Mouse (Mus musculus) lung, embryonic 15.5 days (tissue): Measurements from ENCODE around the gene Pard3. TPM values are rescaled to one million over a fixed set of nuclear protein-coding genes. Genes with fewer than 3 reads are reported as not detected.

Experiments used
- ATAC-seq: fragments of 200-750 bp; cut with Nextera tagmentation; 2 replicates; pipeline ENCODE4 v1.8.0; 2017; ENCODE audit warnings: moderate number of reproducible peaks, borderline replicate concordance; ENCODE audit not compliant: low FRiP score, low TSS enrichment; ENCODE audit errors: extremely low read depth
- H3K27ac ChIP-seq: fragments of 300-500 bp; sonication (generic); 2 replicates; pipeline ENCODE4 v1.5.1; 2015; ENCODE audit warnings: moderate library complexity, mild to moderate bottlenecking, inconsistent platforms
- H3K27me3 ChIP-seq: fragments of 300-500 bp; sonication (generic); 2 replicates; pipeline ENCODE4 v1.6.1; 2015; ENCODE audit warnings: inconsistent platforms
- H3K36me3 ChIP-seq: fragments of 300-500 bp; sonication (generic); 2 replicates; pipeline ENCODE4 v1.6.1; 2015; ENCODE audit warnings: inconsistent platforms
- H3K4me1 ChIP-seq: fragments of 300-500 bp; sonication (generic); 2 replicates; pipeline ENCODE4 v1.6.1; 2015; ENCODE audit warnings: inconsistent platforms
- H3K4me2 ChIP-seq: fragments of 300-500 bp; sonication (generic); 2 replicates; pipeline ENCODE4 v1.6.1; 2015; ENCODE audit warnings: inconsistent platforms, mild to moderate bottlenecking, moderate library complexity
- H3K4me3 ChIP-seq: fragments of 300-500 bp; sonication (generic); 2 replicates; pipeline ENCODE4 v1.5.1; 2015; ENCODE audit warnings: mild to moderate bottlenecking, inconsistent platforms
- H3K9ac ChIP-seq: fragments of 300-500 bp; sonication (generic); 2 replicates; pipeline ENCODE4 v1.6.1; 2015; ENCODE audit warnings: inconsistent platforms
- H3K9me3 ChIP-seq: fragments of 300-500 bp; sonication (generic); 2 replicates; pipeline ENCODE4 v1.6.1; 2016; ENCODE audit warnings: inconsistent platforms
- WGBS: fragments of 180-500 bp; shearing (Covaris S2); methylation state at CpG from one replicate; pipeline ENCODE4 v1.1.7; 2015; 5-methylcytosine and 5-hydroxymethylcytosine counted together
- polyA plus RNA-seq: library from polyadenylated mRNA; unstranded; fragments of >200 nt; fragmentation: Nextera tagmentation; extraction: Ambion mirVana; gene quantifications from 2 replicates; pipeline ENCODE4 v1.2.1, GENCODE M21; 2015

Gene Pard3
- polyA plus RNA-seq, 1 experiment from 2014 or later = 21.9 TPM

DNA sequence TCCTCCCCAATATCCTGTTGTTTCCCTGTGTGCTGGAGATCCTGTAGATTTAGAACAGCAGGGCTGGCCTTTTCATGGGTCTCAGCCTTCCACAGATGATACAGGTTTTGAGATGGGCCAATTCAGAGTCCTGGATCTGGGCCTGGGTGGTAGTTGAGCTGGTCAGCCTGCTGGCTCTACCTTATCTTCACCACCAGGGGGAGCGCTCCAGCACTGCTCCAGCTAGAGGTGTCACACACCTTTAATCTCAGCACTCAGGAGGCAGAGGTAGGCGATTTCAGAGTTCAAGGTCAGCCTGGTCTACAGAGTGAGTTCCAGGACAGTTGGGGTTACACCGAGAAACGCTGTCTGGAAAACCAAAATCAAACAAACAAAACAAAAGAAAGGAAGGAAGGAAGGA, 525.6 kb downstream of the Pard3 start:
- no peak overlapping the region for H3K4me3 ChIP-seq
- peak; percentile 39; the same call in 1 of the 2 replicates for ATAC-seq
- H3K9me3 ChIP-seq = no peaks in the 10 kb centered on the region
- no peaks in the 10 kb centered on the region for H3K36me3 ChIP-seq
- no peak overlapping the region for H3K9ac ChIP-seq
- 39% methylated on average over 4 of the region's 4 CpGs for WGBS
- H3K27me3 ChIP-seq = no peaks in the 10 kb centered on the region
- no peak overlapping the region for H3K27ac ChIP-seq
- H3K4me1 ChIP-seq = peaks cover 5% of the 10 kb centered on the region; the same call in 1 of the 2 replicates
- no peak overlapping the region for H3K4me2 ChIP-seq

DNA sequence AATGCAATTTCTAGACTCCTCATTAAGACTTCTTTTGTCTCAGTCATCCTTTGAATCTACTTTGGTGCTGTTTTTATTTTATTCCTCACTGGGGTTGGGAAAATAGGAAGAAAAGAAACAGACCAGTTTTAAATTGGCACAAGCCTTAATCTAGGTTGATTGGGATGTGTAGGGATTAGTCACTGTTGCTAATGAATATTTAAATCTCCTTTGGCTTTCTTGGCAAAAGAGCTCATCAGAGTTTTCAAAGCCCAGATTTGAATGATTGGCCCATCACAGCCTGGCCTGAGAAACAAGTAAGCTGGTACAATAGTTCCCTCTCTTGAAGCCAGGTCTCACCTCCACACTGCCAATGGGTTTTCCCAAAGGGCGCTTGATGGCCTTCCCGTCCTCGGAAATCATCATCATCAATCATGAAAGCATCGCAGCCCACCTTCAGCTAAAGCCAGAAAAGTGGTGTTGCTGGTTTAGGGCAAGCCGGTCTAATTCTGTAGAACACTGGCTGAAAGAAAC, 527.0 kb downstream of the Pard3 start:
- H3K4me3 ChIP-seq = no peak overlapping the region
- no peaks in the 10 kb centered on the region for H3K27me3 ChIP-seq
- H3K27ac ChIP-seq = no peak overlapping the region
- no peak overlapping the region for H3K9ac ChIP-seq
- H3K4me2 ChIP-seq = no peak overlapping the region
- H3K9me3 ChIP-seq = no peaks in the 10 kb centered on the region
- 82% methylated on average over 5 of the region's 5 CpGs for WGBS
- no peaks in the 10 kb centered on the region for H3K36me3 ChIP-seq
- H3K4me1 ChIP-seq = peaks cover 5% of the 10 kb centered on the region; the same call in 1 of the 2 replicates
- ATAC-seq = no peak

DNA sequence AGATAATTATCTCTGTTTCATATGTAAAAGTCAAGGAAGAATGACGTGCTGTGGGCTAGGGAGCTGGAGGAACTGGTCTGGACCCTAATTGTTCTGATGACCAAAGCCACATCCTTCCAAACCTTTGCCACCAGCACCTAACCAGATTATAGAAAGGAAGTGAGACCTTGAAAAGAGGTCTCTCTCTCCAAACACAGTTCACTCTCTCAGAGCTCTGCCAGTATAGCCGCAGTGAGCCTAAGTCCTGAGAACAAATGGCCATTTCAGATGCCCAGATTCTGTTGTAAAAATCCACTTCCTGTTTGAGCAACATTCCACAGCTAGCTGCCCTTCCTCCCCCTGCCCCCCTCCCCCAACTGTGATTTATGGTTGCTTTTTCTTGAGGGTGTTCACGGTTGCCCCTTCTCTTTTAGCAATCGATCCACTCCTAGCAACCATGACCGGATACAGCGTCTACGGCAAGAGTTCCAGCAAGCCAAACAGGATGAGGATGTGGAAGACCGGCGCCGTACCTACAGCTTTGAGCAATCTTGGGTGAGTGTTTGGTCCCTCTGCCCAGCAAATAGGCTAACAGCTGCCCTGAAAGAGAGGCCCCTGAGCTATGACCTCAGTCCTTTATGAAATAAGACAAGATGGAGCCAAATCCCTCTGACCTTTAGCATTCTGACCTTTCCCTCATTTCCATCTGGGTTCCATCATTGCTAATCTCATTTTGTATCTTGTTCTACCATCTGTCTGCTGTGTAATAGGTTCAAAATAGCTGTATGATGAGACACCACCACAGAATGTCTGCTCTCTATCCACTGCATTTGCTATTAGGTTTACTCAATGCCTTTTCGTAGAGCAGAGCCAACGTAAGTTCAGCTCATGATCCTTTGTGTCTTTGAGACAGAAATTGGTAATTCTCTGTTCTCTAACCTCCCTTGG, 529.2 kb downstream of the Pard3 start:
- Histone ChIP-seq H3K27ac (no peak overlapping the region), H3K9me3 (no peaks in the 10 kb centered on the region), H3K4me1 (peaks cover 5% of the 10 kb centered on the region; the same call in 1 of the 2 replicates), H3K36me3 (no peaks in the 10 kb centered on the region), H3K4me3 (no peak overlapping the region), H3K9ac (no peak overlapping the region), H3K27me3 (no peaks in the 10 kb centered on the region), H3K4me2 (no peak overlapping the region)
- 69% methylated on average over 12 of the region's 12 CpGs for WGBS
- no peak for ATAC-seq

GRCm38 (mm10) chr8:127600641-127601040, 536.9 kb downstream of the Pard3 start:
- Histone ChIP-seq H3K4me3 (no peak overlapping the region), H3K27me3 (no peaks in the 10 kb centered on the region), H3K9ac (no peak overlapping the region), H3K36me3 (peaks cover 4% of the 10 kb centered on the region; the same call in 1 of the 2 replicates), H3K4me2 (no peak overlapping the region), H3K27ac (no peak overlapping the region), H3K4me1 (no peaks in the 10 kb centered on the region), H3K9me3 (no peaks in the 10 kb centered on the region)
- ATAC-seq = no peak
- 87% methylated on average over 2 of the region's 2 CpGs for WGBS

GRCm38 (mm10) chr8:127603062-127603461, 539.4 kb downstream of the Pard3 start:
- Histone ChIP-seq H3K4me3 (no peak overlapping the region), H3K9ac (no peak overlapping the region), H3K4me1 (no peaks in the 10 kb centered on the region), H3K27me3 (no peaks in the 10 kb centered on the region), H3K4me2 (no peak overlapping the region), H3K9me3 (no peaks in the 10 kb centered on the region), H3K27ac (no peak overlapping the region), H3K36me3 (peaks cover 4% of the 10 kb centered on the region; the same call in 1 of the 2 replicates)
- 91% methylated on average over 15 of the region's 15 CpGs for WGBS
- ATAC-seq = no peak

DNA sequence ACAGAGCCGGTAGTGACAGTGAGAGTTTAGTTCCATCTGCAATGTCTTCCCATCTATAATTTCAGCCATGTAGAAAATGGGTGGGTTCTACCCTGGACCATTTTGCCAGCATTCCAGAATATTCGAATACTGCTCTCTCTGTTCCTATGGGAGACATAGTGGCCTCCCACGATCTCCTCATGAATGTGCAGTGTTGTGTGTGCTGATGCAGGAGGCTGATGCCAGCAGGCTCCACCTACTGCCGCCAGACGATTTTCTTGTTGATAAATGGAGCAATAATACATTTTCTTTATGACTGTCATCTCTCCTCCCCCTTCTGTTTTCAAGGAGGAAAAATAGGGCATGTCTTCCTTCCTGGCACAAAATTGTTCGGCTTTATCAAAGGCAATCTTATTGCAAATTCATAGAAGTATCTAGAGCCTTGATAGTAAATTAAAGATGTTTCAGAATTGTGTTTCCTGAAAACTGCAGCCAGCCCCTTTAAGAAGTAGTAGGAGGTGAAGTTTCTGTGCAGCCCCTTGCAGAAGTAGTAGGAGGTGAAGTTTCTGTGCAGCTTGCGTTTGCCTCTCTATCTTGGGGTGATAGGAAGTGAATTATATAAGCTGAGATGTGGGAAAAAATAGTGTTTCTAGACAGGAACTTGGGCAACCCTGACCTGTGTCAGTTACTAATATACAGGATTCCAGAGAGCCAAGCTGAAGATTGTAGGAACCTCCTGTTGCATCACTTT, 545.0 kb downstream of the Pard3 start:
- H3K27me3 ChIP-seq = no peaks in the 10 kb centered on the region
- H3K4me3 ChIP-seq = no peak overlapping the region
- H3K36me3 ChIP-seq = no peaks in the 10 kb centered on the region
- H3K4me1 ChIP-seq = no peaks in the 10 kb centered on the region
- WGBS = 64% methylated on average over 7 of the region's 7 CpGs
- no peaks in the 10 kb centered on the region for H3K9me3 ChIP-seq
- no peak for ATAC-seq
- H3K9ac ChIP-seq = no peak overlapping the region
- H3K27ac ChIP-seq = no peak overlapping the region
- no peak overlapping the region for H3K4me2 ChIP-seq

DNA sequence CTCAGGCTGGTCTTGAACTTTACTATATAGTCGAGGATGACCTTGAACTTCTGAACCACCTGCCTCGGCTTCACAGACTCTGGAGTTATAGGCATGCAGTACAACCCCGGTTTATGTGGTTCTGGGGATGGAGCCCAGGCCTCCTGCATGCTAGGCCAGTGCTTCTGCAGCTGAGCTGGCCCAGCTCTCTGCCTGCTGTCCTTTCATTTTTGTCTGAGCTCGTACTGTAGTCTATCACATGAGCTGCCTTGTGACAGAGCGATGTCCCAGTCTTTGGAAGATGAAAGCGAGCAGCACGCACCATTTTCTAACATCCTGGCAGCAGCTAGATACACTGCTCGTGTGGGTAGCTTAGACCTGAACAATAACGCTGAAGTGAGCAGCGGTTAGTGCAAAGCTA, 545.6 kb downstream of the Pard3 start:
- H3K27me3 ChIP-seq = no peaks in the 10 kb centered on the region
- no peaks in the 10 kb centered on the region for H3K4me1 ChIP-seq
- 78% methylated on average over 10 of the region's 10 CpGs for WGBS
- no peak for ATAC-seq
- H3K36me3 ChIP-seq = no peaks in the 10 kb centered on the region
- no peak overlapping the region for H3K9ac ChIP-seq
- H3K4me2 ChIP-seq = no peak overlapping the region
- H3K27ac ChIP-seq = no peak overlapping the region
- no peaks in the 10 kb centered on the region for H3K9me3 ChIP-seq
- no peak overlapping the region for H3K4me3 ChIP-seq

GRCm38 (mm10) chr8:127614206-127614605, 550.5 kb downstream of the Pard3 start:
- Histone ChIP-seq H3K27me3 (no peaks in the 10 kb centered on the region), H3K27ac (no peak overlapping the region), H3K9ac (no peak overlapping the region), H3K36me3 (no peaks in the 10 kb centered on the region), H3K4me3 (no peak overlapping the region), H3K4me2 (no peak overlapping the region), H3K4me1 (peaks cover 12% of the 10 kb centered on the region), H3K9me3 (no peaks in the 10 kb centered on the region)
- 74% methylated on average over 4 of the region's 4 CpGs for WGBS
- no peak for ATAC-seq

DNA sequence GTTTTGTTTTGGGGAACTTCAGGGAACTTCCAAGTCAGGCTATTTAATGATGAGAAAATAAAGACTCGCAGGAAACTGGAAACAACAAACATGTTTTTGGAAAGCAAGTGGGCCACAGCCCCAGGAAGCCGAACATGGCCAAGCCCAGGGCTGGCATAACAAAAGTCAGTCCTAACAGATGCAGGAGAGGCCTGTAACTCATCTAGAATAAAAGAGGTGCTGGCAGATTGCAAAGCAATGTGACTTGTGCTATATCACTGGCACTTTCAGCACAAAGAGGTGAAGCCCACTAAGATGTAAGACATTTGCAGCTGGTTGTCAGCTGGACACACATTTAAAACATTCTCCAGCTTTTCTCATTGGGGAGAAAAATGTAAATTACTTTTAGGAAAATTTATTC, 553.0 kb downstream of the Pard3 start:
- peak overlapping the region; percentile 53 for H3K27ac ChIP-seq
- H3K9ac ChIP-seq = no peak overlapping the region
- H3K9me3 ChIP-seq = no peaks in the 10 kb centered on the region
- no peak overlapping the region for H3K4me2 ChIP-seq
- no peaks in the 10 kb centered on the region for H3K27me3 ChIP-seq
- H3K4me1 ChIP-seq = peaks cover 12% of the 10 kb centered on the region
- ATAC-seq = no peak
- no peak overlapping the region for H3K4me3 ChIP-seq
- 40% methylated on average over 2 of the region's 2 CpGs for WGBS
- H3K36me3 ChIP-seq = no peaks in the 10 kb centered on the region

- WGBS = 84% methylated on average over 3 of the region's 3 CpGs
- no peak for ATAC-seq
- H3K9ac ChIP-seq = no peak overlapping the region
These were observed 558.4 kb downstream of the Pard3 start for GRCm38 (mm10) chr8:127622137-127622536.

DNA sequence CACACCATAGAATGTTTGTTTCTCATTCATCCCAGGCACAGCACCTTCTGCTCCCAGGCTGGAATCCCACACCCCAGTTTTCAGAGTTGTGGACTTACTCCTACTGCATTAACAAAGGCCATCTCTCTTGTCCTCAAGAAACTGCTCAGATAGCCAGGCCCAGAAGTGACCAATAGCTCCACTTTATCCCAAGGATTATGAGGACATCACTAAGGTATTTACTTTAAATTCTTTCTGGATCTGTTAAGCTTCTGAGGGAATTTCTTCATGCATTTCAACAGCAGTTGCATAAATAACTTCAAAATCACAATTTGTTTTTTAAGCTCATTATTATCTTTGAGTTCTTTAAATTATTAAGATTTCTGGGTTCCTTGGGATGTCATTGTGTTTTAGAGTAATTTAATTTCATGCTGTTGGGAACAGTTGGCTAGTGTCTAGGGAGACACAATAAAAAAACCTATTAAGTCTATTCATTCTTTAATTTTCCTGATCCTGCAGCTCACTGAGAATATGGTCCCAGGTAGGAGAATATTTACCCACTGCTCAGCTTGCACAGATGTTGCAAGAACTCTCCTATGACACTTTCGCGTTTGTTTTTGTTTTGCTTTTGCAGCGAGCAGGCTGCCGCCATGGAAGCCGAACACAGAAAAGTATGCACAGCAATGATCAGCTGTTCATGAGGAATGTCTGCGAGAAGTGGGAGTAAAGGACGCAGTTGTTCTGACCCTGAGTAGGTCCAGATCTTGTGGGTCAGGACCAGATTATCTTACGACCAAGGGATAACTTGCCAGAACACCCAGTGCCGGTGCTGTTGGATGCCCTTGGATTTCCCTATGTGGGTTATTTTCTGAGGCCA, 574.8 kb downstream of the Pard3 start:
- H3K9me3 ChIP-seq = no peaks in the 10 kb centered on the region

More at GRCm38 (mm10) chr8:127622137-127622536, 558.4 kb downstream of the Pard3 start:
- no peak overlapping the region for H3K4me2 ChIP-seq
- no peaks in the 10 kb centered on the region for H3K27me3 ChIP-seq
- no peaks in the 10 kb centered on the region for H3K36me3 ChIP-seq
- no peaks in the 10 kb centered on the region for H3K9me3 ChIP-seq
- H3K4me3 ChIP-seq = no peak overlapping the region
- no peak overlapping the region for H3K27ac ChIP-seq
- H3K4me1 ChIP-seq = peaks cover 7% of the 10 kb centered on the region

More for the DNA sequence above, 574.8 kb downstream of the Pard3 start:
- WGBS = 79% methylated on average over 9 of the region's 9 CpGs
- Histone ChIP-seq H3K9ac (no peak overlapping the region), H3K27me3 (no peaks in the 10 kb centered on the region), H3K4me2 (no peak overlapping the region), H3K4me3 (no peak overlapping the region), H3K36me3 (no peaks in the 10 kb centered on the region), H3K27ac (no peak overlapping the region), H3K4me1 (no peaks in the 10 kb centered on the region)
- no peak for ATAC-seq
